Mouse (Mus musculus) bone marrow, adult 2 months (tissue): ENCODE results near the gene Khdc4.

Experiments used
- CTCF ChIP-seq: fragments of 200-500 bp; IDR thresholded peaks from 2 replicates; pipeline ENCODE4 v1.5.1; 2011; ENCODE audit warnings: low read length, control low read depth; ENCODE audit not compliant: control insufficient read depth, insufficient read depth
- POLR2A ChIP-seq: fragments of 200-500 bp; IDR thresholded peaks from 2 replicates; pipeline ENCODE4 v1.6.1; 2011; ENCODE audit warnings: low read depth, mild to moderate bottlenecking, control low read depth, low read length, borderline replicate concordance; ENCODE audit not compliant: control insufficient read depth

DNA sequence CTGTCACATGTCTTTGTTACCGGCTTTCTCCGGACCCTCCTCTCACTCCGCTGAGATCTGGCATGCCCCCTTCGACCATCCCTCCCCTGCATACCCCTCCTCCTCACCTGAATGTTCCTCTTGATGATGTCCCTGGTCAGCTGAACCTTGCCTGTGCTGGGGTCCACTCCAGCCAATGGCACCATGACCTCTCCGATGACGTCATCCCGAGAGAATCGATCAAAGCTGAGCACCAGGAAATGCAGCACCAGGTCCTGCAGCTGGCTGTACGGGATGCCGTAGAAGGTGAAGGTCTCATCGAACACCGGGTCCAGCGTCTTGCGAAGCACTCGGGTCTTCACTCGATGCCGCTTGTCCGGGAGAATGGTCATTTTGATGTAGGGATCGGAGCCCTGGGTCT is 76.0 kb downstream of the Khdc4 start:
- TF ChIP-seq POLR2A = no peak
- no peak for TF ChIP-seq CTCF
